In the genomic region with DNA sequence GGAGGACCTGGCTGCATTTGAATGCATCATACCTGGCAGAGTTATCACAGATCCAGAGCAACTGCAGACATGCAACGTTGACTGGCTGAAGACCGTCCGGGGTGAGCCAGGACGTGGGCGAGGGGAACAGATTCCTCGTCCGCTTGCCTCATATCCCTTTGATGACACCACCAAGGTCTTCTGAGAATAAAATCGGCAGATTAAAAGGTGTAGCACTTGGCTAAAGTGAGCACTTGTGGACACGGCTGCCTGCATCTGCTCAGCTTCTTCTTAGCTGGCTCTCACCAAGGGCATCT, we compare ENCODE assay signal across 9 mouse cellular contexts. TPM values are rescaled to one million over a fixed set of nuclear protein-coding genes. Genes with fewer than 3 reads are reported as not detected.
DNase-seq lines count a peak whose midpoint lies in the region; ATAC-seq lines count a peak whose summit lies in the region.
"Had no signal": no experiment of that assay in that cellular context is flagged by ENCODE, and none has a peak within 500 bp of the region (broad histone marks: within the 10 kb centered on the region; RNA-seq: fewer than 3 reads in every experiment).

No protein-coding gene starts in this region.

- no peak overlapping the region; the same call in 1 of the 2 replicates for H3K4me3 ChIP-seq in kidney, embryonic 14.5 days (ENCODE audit: low read length)
- peak overlapping the region; percentile 60; the same call in 1 of the 2 replicates for H3K4me3 ChIP-seq in embryonic facial prominence, embryonic 13.5 days
- no peak overlapping the region for H3K4me3 ChIP-seq in hindbrain, embryonic 12.5 days
- peak overlapping the region; percentile 61; the same call in 1 of the 2 replicates for H3K4me3 ChIP-seq in midbrain, embryonic 12.5 days

- DNase-seq in kidney, postnatal 14 days: no peak
- no peak for DNase-seq in adrenal gland, postnatal 10 days
- DNase-seq in right cerebral cortex, postnatal 36 days (ENCODE audit: low spot score in 2 of 2): no peak
- no peak for DNase-seq in B cell, adult 2 months

- no peak overlapping the region for H3K27ac ChIP-seq in kidney, embryonic 14.5 days (ENCODE audit: low read depth, low read length)
- H3K27ac ChIP-seq in embryonic facial prominence, embryonic 13.5 days: no peak overlapping the region
- no peak overlapping the region for H3K27ac ChIP-seq in hindbrain, embryonic 12.5 days
- no peak overlapping the region for H3K27ac ChIP-seq in midbrain, embryonic 12.5 days (replicated peaks)

- H3K36me3 ChIP-seq in kidney, embryonic 14.5 days (ENCODE audit: control insufficient read depth, insufficient read depth, low read length): peaks cover 2% of the 10 kb centered on the region; the same call in 1 of the 2 replicates
- peaks cover 9% of the 10 kb centered on the region for H3K36me3 ChIP-seq in embryonic facial prominence, embryonic 13.5 days
- peaks cover 6% of the 10 kb centered on the region; the same call in 1 of the 2 replicates for H3K36me3 ChIP-seq in hindbrain, embryonic 12.5 days
- H3K36me3 ChIP-seq in midbrain, embryonic 12.5 days: peaks cover 5% of the 10 kb centered on the region; the same call in 1 of the 2 replicates

- 90% methylated on average over 9 of the region's 9 CpGs for WGBS in kidney, embryonic 14.5 days
- WGBS in embryonic facial prominence, embryonic 13.5 days: 94% methylated on average over 9 of the region's 9 CpGs
- WGBS in hindbrain, embryonic 12.5 days: 96% methylated on average over 9 of the region's 9 CpGs
- WGBS in midbrain, embryonic 12.5 days: 94% methylated on average over 9 of the region's 9 CpGs

- ATAC-seq in kidney, embryonic 14.5 days (ENCODE audit: low FRiP score, low TSS enrichment): no peak
- ATAC-seq in embryonic facial prominence, embryonic 13.5 days (ENCODE audit: insufficient number of reproducible peaks, insufficient read depth, low FRiP score, low TSS enrichment, low read depth): no peak
- ATAC-seq in hindbrain, embryonic 12.5 days (ENCODE audit: low FRiP score): no peak
- ATAC-seq in midbrain, embryonic 12.5 days (ENCODE audit: low FRiP score, low read depth): no peak

- H3K27me3 ChIP-seq in kidney, embryonic 14.5 days (ENCODE audit: control insufficient read depth, insufficient read depth, low read length): no peaks in the 10 kb centered on the region
- no peaks in the 10 kb centered on the region for H3K27me3 ChIP-seq in embryonic facial prominence, embryonic 13.5 days
- no peaks in the 10 kb centered on the region for H3K27me3 ChIP-seq in hindbrain, embryonic 12.5 days
- no peaks in the 10 kb centered on the region for H3K27me3 ChIP-seq in midbrain, embryonic 12.5 days

- H3K9me3 ChIP-seq in kidney, embryonic 14.5 days (ENCODE audit: control insufficient read depth, low read length): no peaks in the 10 kb centered on the region
- no peaks in the 10 kb centered on the region for H3K9me3 ChIP-seq in embryonic facial prominence, embryonic 13.5 days
- no peaks in the 10 kb centered on the region for H3K9me3 ChIP-seq in hindbrain, embryonic 12.5 days (replicated peaks)
- no peaks in the 10 kb centered on the region for H3K9me3 ChIP-seq in midbrain, embryonic 12.5 days

- H3K4me2 ChIP-seq in kidney, embryonic 14.5 days (replicated peaks; ENCODE audit: low read depth, low read length): peak overlapping the region; percentile 56; the same call in 1 of the 2 replicates
- H3K4me2 ChIP-seq in embryonic facial prominence, embryonic 13.5 days: peak overlapping the region; percentile 70
- H3K4me2 ChIP-seq in hindbrain, embryonic 12.5 days (replicated peaks): peak overlapping the region; percentile 81
- peak overlapping the region; percentile 66 for H3K4me2 ChIP-seq in midbrain, embryonic 12.5 days (replicated peaks)

- peaks cover 4% of the 10 kb centered on the region; the same call in 1 of the 2 replicates for H3K4me1 ChIP-seq in kidney, embryonic 14.5 days (ENCODE audit: control insufficient read depth, insufficient read depth, low read length)
- H3K4me1 ChIP-seq in embryonic facial prominence, embryonic 13.5 days: peaks cover 17% of the 10 kb centered on the region
- H3K4me1 ChIP-seq in hindbrain, embryonic 12.5 days: peaks cover 14% of the 10 kb centered on the region
- peaks cover 13% of the 10 kb centered on the region for H3K4me1 ChIP-seq in midbrain, embryonic 12.5 days

- no peak overlapping the region for H3K9ac ChIP-seq in kidney, embryonic 14.5 days (ENCODE audit: low read depth, low read length)
- peak overlapping the region; percentile 78; the same call in 1 of the 2 replicates for H3K9ac ChIP-seq in embryonic facial prominence, embryonic 13.5 days
- H3K9ac ChIP-seq in hindbrain, embryonic 12.5 days: no peak overlapping the region
- H3K9ac ChIP-seq in midbrain, embryonic 12.5 days (replicated peaks): no peak overlapping the region

RNA-seq across cellular contexts. Expression of gene D2hgdh, which starts 1.8 kb away (rescaled TPM):
- polyA plus RNA-seq in kidney, embryonic 14.5 days (2014; fragmentation: Nextera tagmentation; extraction: Ambion mirVana): 10.8 and 13.2 TPM in 2 replicates
- 18.1 and 19.4 TPM in 2 replicates for polyA plus RNA-seq in embryonic facial prominence, embryonic 13.5 days (2015; fragmentation: Nextera tagmentation; extraction: Ambion mirVana)
- polyA plus RNA-seq in hindbrain, embryonic 12.5 days (2016; fragmentation: Nextera tagmentation; extraction: Ambion mirVana): 16.8 and 17.0 TPM in 2 replicates
- polyA plus RNA-seq in midbrain, embryonic 12.5 days (2016; fragmentation: Nextera tagmentation; extraction: Ambion mirVana): 19.5 and 19.9 TPM in 2 replicates
- total RNA-seq in adrenal gland, postnatal 10 days (2021): 10 to 100 TPM; 33.5 to 48.8 TPM

RNA-seq across cellular contexts. Expression of gene Ing5, which starts 22.7 kb away (rescaled TPM):
- 10.7 and 18.5 TPM in 2 replicates for polyA plus RNA-seq in kidney, embryonic 14.5 days (2014; fragmentation: Nextera tagmentation; extraction: Ambion mirVana)
- polyA plus RNA-seq in embryonic facial prominence, embryonic 13.5 days (2015; fragmentation: Nextera tagmentation; extraction: Ambion mirVana): 16.1 and 16.5 TPM in 2 replicates
- 15.0 and 15.8 TPM in 2 replicates for polyA plus RNA-seq in hindbrain, embryonic 12.5 days (2016; fragmentation: Nextera tagmentation; extraction: Ambion mirVana)
- polyA plus RNA-seq in midbrain, embryonic 12.5 days (2016; fragmentation: Nextera tagmentation; extraction: Ambion mirVana): 17.0 and 19.2 TPM in 2 replicates
- 10 to 100 TPM; 15.2 to 17.9 TPM for total RNA-seq in adrenal gland, postnatal 10 days (2021)

RNA-seq across cellular contexts. Expression of gene Dtymk, which starts 24.8 kb away (rescaled TPM):
- polyA plus RNA-seq in kidney, embryonic 14.5 days (2014; fragmentation: Nextera tagmentation; extraction: Ambion mirVana): 287 and 307 TPM in 2 replicates
- polyA plus RNA-seq in embryonic facial prominence, embryonic 13.5 days (2015; fragmentation: Nextera tagmentation; extraction: Ambion mirVana): 267 and 281 TPM in 2 replicates
- 193 and 194 TPM in 2 replicates for polyA plus RNA-seq in hindbrain, embryonic 12.5 days (2016; fragmentation: Nextera tagmentation; extraction: Ambion mirVana)
- 208 and 217 TPM in 2 replicates for polyA plus RNA-seq in midbrain, embryonic 12.5 days (2016; fragmentation: Nextera tagmentation; extraction: Ambion mirVana)
- total RNA-seq in adrenal gland, postnatal 10 days (2021): 10 to 100 TPM; 72.3 to 76.9 TPM

RNA-seq across cellular contexts. Expression of gene Gal3st2, which starts 34.6 kb away (rescaled TPM):
- not detected in 2 replicates for polyA plus RNA-seq in kidney, embryonic 14.5 days (2014; fragmentation: Nextera tagmentation; extraction: Ambion mirVana)
- polyA plus RNA-seq in embryonic facial prominence, embryonic 13.5 days (2015; fragmentation: Nextera tagmentation; extraction: Ambion mirVana): 0.30 TPM in 1 of 2 replicates, not detected in the other
- polyA plus RNA-seq in hindbrain, embryonic 12.5 days (2016; fragmentation: Nextera tagmentation; extraction: Ambion mirVana): not detected in 2 replicates
- polyA plus RNA-seq in midbrain, embryonic 12.5 days (2016; fragmentation: Nextera tagmentation; extraction: Ambion mirVana): 0.08 TPM in 1 of 2 replicates, not detected in the other
- under 1 TPM; 0.21 to 0.36 TPM for total RNA-seq in adrenal gland, postnatal 10 days (2021)
- polyA plus RNA-seq: heart, postnatal 0 days had no signal

Comparison
In these comparisons a context has a peak if more than half of its experiments do, and no peak if none do; other contexts are left out.
1. H3K4me3 ChIP-seq: peak in embryonic facial prominence, embryonic 13.5 days (single experiment) and midbrain, embryonic 12.5 days (single experiment); none in kidney, embryonic 14.5 days (single experiment) and hindbrain, embryonic 12.5 days (single experiment).
2. Peak in every context shown above with its lines, with median percentiles within 50 percentile points of each other: H3K4me2 ChIP-seq.